Mouse (Mus musculus): ENCODE data around the gene Lsmem1. TPM values are rescaled to one million over a fixed set of nuclear protein-coding genes. Genes with fewer than 3 reads are reported as not detected.

Lsmem1 gene
- polyA plus RNA-seq, 1 experiment: 0.26 TPM

GRCm38 (mm10) chr12:40224171-40224880 lies 25.0 kb upstream of the Lsmem1 start:
- no peak for DNase-seq (ENCODE audit: low read depth)
- no peak for TF ChIP-seq POLR2A (IDR thresholded peaks at IDR 0.05; ENCODE audit: borderline replicate concordance, extremely low read depth, insufficient read depth, insufficient read length, poor library complexity, severe bottlenecking)
- TF ChIP-seq CTCF (IDR thresholded peaks at IDR 0.05; ENCODE audit: borderline replicate concordance, extremely low read depth, insufficient read depth, insufficient read length): no peak

- no peak for DNase-seq (ENCODE audit: low read depth)
Observed at GRCm38 (mm10) chr12:40223676-40224075, 24.4 kb upstream of the Lsmem1 start.

GRCm38 (mm10) chr12:40223082-40223619 lies 23.9 kb upstream of the Lsmem1 start:
- TF ChIP-seq CTCF (IDR thresholded peaks at IDR 0.05; ENCODE audit: borderline replicate concordance, extremely low read depth, insufficient read depth, insufficient read length) (no peak), POLR2A (IDR thresholded peaks at IDR 0.05; ENCODE audit: borderline replicate concordance, extremely low read depth, insufficient read depth, insufficient read length, poor library complexity, severe bottlenecking) (peak; percentile 91; the same call in 1 of the 2 replicates)
- peak; percentile 100 for DNase-seq (ENCODE audit: low read depth)

More at GRCm38 (mm10) chr12:40223676-40224075, 24.4 kb upstream of the Lsmem1 start:
- no peak for TF ChIP-seq CTCF (IDR thresholded peaks at IDR 0.05; ENCODE audit: borderline replicate concordance, extremely low read depth, insufficient read depth, insufficient read length)
- no peak for TF ChIP-seq POLR2A (IDR thresholded peaks at IDR 0.05; ENCODE audit: borderline replicate concordance, extremely low read depth, insufficient read depth, insufficient read length, poor library complexity, severe bottlenecking)

GRCm38 (mm10) chr12:40222251-40223081 lies 23.2 kb upstream of the Lsmem1 start:
- peak; percentile 99 for DNase-seq (ENCODE audit: low read depth)
- TF ChIP-seq POLR2A (IDR thresholded peaks at IDR 0.05; ENCODE audit: borderline replicate concordance, extremely low read depth, insufficient read depth, insufficient read length, poor library complexity, severe bottlenecking) (no peak), CTCF (IDR thresholded peaks at IDR 0.05; ENCODE audit: borderline replicate concordance, extremely low read depth, insufficient read depth, insufficient read length) (no peak)

GRCm38 (mm10) chr12:40221611-40222010 lies 22.3 kb upstream of the Lsmem1 start:
- TF ChIP-seq CTCF (IDR thresholded peaks at IDR 0.05; ENCODE audit: borderline replicate concordance, extremely low read depth, insufficient read depth, insufficient read length) (no peak), POLR2A (IDR thresholded peaks at IDR 0.05; ENCODE audit: borderline replicate concordance, extremely low read depth, insufficient read depth, insufficient read length, poor library complexity, severe bottlenecking) (no peak)
- DNase-seq (ENCODE audit: low read depth): no peak

- no peak for DNase-seq (ENCODE audit: low read depth)
- TF ChIP-seq POLR2A (IDR thresholded peaks at IDR 0.05; ENCODE audit: borderline replicate concordance, extremely low read depth, insufficient read depth, insufficient read length, poor library complexity, severe bottlenecking) (no peak), CTCF (IDR thresholded peaks at IDR 0.05; ENCODE audit: borderline replicate concordance, extremely low read depth, insufficient read depth, insufficient read length) (no peak)
Observed at GRCm38 (mm10) chr12:40220896-40221295, 21.6 kb upstream of the Lsmem1 start.

GRCm38 (mm10) chr12:40220001-40220570 lies 20.8 kb upstream of the Lsmem1 start:
- TF ChIP-seq POLR2A (IDR thresholded peaks at IDR 0.05; ENCODE audit: borderline replicate concordance, extremely low read depth, insufficient read depth, insufficient read length, poor library complexity, severe bottlenecking) (no peak), CTCF (IDR thresholded peaks at IDR 0.05; ENCODE audit: borderline replicate concordance, extremely low read depth, insufficient read depth, insufficient read length) (no peak)
- DNase-seq (ENCODE audit: low read depth): peak; percentile 54

GRCm38 (mm10) chr12:40218430-40218945 lies 19.2 kb upstream of the Lsmem1 start:
- DNase-seq (ENCODE audit: low read depth): no peak

GRCm38 (mm10) chr12:40217776-40218175 lies 18.5 kb upstream of the Lsmem1 start:
- no peak for TF ChIP-seq POLR2A (IDR thresholded peaks at IDR 0.05; ENCODE audit: borderline replicate concordance, extremely low read depth, insufficient read depth, insufficient read length, poor library complexity, severe bottlenecking)
- no peak for TF ChIP-seq CTCF (IDR thresholded peaks at IDR 0.05; ENCODE audit: borderline replicate concordance, extremely low read depth, insufficient read depth, insufficient read length)
- no peak for DNase-seq (ENCODE audit: low read depth)

More at GRCm38 (mm10) chr12:40218430-40218945, 19.2 kb upstream of the Lsmem1 start:
- no peak for TF ChIP-seq POLR2A (IDR thresholded peaks at IDR 0.05; ENCODE audit: borderline replicate concordance, extremely low read depth, insufficient read depth, insufficient read length, poor library complexity, severe bottlenecking)
- no peak for TF ChIP-seq CTCF (IDR thresholded peaks at IDR 0.05; ENCODE audit: borderline replicate concordance, extremely low read depth, insufficient read depth, insufficient read length)

- TF ChIP-seq CTCF (IDR thresholded peaks at IDR 0.05; ENCODE audit: borderline replicate concordance, extremely low read depth, insufficient read depth, insufficient read length): no peak
- TF ChIP-seq POLR2A (IDR thresholded peaks at IDR 0.05; ENCODE audit: borderline replicate concordance, extremely low read depth, insufficient read depth, insufficient read length, poor library complexity, severe bottlenecking): no peak
- no peak for DNase-seq (ENCODE audit: low read depth)
Observed at GRCm38 (mm10) chr12:40214888-40215876, 15.9 kb upstream of the Lsmem1 start.

Data from brain, embryonic 14.5 days (tissue).